Mouse (Mus musculus): Measurements from ENCODE around the gene Rbms1. TPM values are rescaled to one million over a fixed set of nuclear protein-coding genes. Genes with fewer than 3 reads are reported as not detected.

Rbms1 gene
- total RNA-seq, 2 experiments from 2014 or later: 12.1 to 17.5 TPM

GRCm38 (mm10) chr2:60801571-60802155, 161.3 kb downstream of the Rbms1 start:
- no peak for TF ChIP-seq CTCF (conservative IDR thresholded peaks at IDR 0.05)
- no peak for DNase-seq (ENCODE audit: low spot score in 2 of 2)
- Histone ChIP-seq H3K4me3 (no peak overlapping the region), H3K27ac (no peak overlapping the region)

- Histone ChIP-seq H3K4me3 (peak overlapping the region; percentile 29; the same call in 1 of the 2 replicates), H3K27ac (no peak overlapping the region)
- DNase-seq (ENCODE audit: low spot score in 2 of 2): no peak
- no peak for TF ChIP-seq CTCF (conservative IDR thresholded peaks at IDR 0.05)
Measured at GRCm38 (mm10) chr2:60800921-60801558, 162.0 kb downstream of the Rbms1 start.

- no peak for DNase-seq (ENCODE audit: low spot score in 2 of 2)
- no peak for TF ChIP-seq CTCF (conservative IDR thresholded peaks at IDR 0.05)
- H3K27ac ChIP-seq: no peak overlapping the region
- no peak overlapping the region for H3K4me3 ChIP-seq
Measured at GRCm38 (mm10) chr2:60799816-60800215, 163.2 kb downstream of the Rbms1 start.

GRCm38 (mm10) chr2:60798767-60799529, 164.0 kb downstream of the Rbms1 start:
- Histone ChIP-seq H3K4me3 (no peak overlapping the region), H3K27ac (no peak overlapping the region)
- no peak for TF ChIP-seq CTCF (conservative IDR thresholded peaks at IDR 0.05)
- DNase-seq (ENCODE audit: low spot score in 2 of 2): no peak

- no peak overlapping the region for H3K27ac ChIP-seq
- H3K4me3 ChIP-seq: no peak overlapping the region
- no peak for DNase-seq (ENCODE audit: low spot score in 2 of 2)
- TF ChIP-seq CTCF (conservative IDR thresholded peaks at IDR 0.05): no peak
Measured at GRCm38 (mm10) chr2:60796969-60797669, 165.9 kb downstream of the Rbms1 start.

GRCm38 (mm10) chr2:60796616-60796968, 166.4 kb downstream of the Rbms1 start:
- TF ChIP-seq CTCF (conservative IDR thresholded peaks at IDR 0.05): no peak
- Histone ChIP-seq H3K27ac (no peak overlapping the region), H3K4me3 (no peak overlapping the region)
- no peak for DNase-seq (ENCODE audit: low spot score in 2 of 2)

GRCm38 (mm10) chr2:60795861-60796260, 167.1 kb downstream of the Rbms1 start:
- no peak for TF ChIP-seq CTCF (conservative IDR thresholded peaks at IDR 0.05)
- Histone ChIP-seq H3K27ac (no peak overlapping the region), H3K4me3 (no peak overlapping the region)
- DNase-seq (ENCODE audit: low spot score in 2 of 2): no peak

GRCm38 (mm10) chr2:60792506-60792905, 170.5 kb downstream of the Rbms1 start:
- no peak for TF ChIP-seq CTCF (conservative IDR thresholded peaks at IDR 0.05)
- H3K4me3 ChIP-seq: no peak overlapping the region
- no peak overlapping the region for H3K27ac ChIP-seq
- DNase-seq (ENCODE audit: low spot score in 2 of 2): no peak

GRCm38 (mm10) chr2:60789126-60789525, 173.9 kb downstream of the Rbms1 start:
- no peak overlapping the region for H3K27ac ChIP-seq
- DNase-seq (ENCODE audit: low spot score in 2 of 2): no peak
- no peak overlapping the region for H3K4me3 ChIP-seq
- TF ChIP-seq CTCF (conservative IDR thresholded peaks at IDR 0.05): no peak

- TF ChIP-seq CTCF (conservative IDR thresholded peaks at IDR 0.05): no peak
- no peak for DNase-seq (ENCODE audit: low spot score in 2 of 2)
- H3K4me3 ChIP-seq: no peak overlapping the region
- no peak overlapping the region for H3K27ac ChIP-seq
Measured at GRCm38 (mm10) chr2:60788173-60788908, 174.7 kb downstream of the Rbms1 start.

- peak; percentile 52 for TF ChIP-seq CTCF (conservative IDR thresholded peaks at IDR 0.05)
Measured at GRCm38 (mm10) chr2:60787088-60787487, 175.9 kb downstream of the Rbms1 start.

GRCm38 (mm10) chr2:60786289-60786688, 176.7 kb downstream of the Rbms1 start:
- Histone ChIP-seq H3K27ac (no peak overlapping the region), H3K4me3 (no peak overlapping the region)
- no peak for TF ChIP-seq CTCF (conservative IDR thresholded peaks at IDR 0.05)
- DNase-seq (ENCODE audit: low spot score in 2 of 2): peak; percentile 19 to 30

More at GRCm38 (mm10) chr2:60787088-60787487, 175.9 kb downstream of the Rbms1 start:
- no peak for DNase-seq (ENCODE audit: low spot score in 2 of 2)
- no peak overlapping the region for H3K4me3 ChIP-seq
- no peak overlapping the region for H3K27ac ChIP-seq

All from layer of hippocampus, adult 2 months (tissue).